Mouse (Mus musculus): ENCODE measurements at regions not wholly inside any gene's neighbourhood (a gene's known extent, or its start where the extent isn't known, plus 50 kb on each side); places are given as distances from the start of the nearest gene placed in this dataset.
"Not testable (repeated sequence)": the region's sequence is repeated elsewhere in the genome, so short reads cannot be mapped to it uniquely, and the experiment has no call there.

DNA sequence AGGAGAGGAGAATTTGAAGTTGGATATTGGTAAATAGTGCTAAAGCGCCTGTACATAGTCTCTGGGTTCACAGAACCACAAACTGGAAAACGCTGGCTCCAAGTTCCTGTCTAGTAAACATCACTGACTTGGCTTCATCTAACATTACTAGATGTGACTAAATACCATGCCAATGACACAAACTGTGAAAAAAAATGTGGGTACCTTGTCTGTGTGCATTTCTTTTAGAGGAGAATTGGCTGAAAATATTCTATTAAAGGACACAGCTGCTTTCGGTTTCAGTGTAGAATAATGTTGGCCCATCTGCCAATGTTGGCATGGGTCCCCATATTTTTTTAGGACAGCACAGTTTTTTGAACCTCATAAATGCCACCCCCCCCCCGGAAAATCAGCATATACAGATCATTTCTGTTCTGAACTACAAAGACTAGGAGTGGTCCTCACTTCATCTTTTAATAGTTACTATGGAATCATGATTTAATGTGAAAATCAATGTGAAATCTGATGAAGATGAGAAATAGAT, 629.9 kb upstream of the Chrm3 start:
- 69% methylated on average over 4 of the region's 4 CpGs for WGBS
- no peaks in the 10 kb centered on the region for H3K36me3 ChIP-seq (ENCODE audit: insufficient read depth, low read length)
- DNase-seq (ENCODE audit: low spot score) (peak; percentile 14), ATAC-seq (no peak)
- no peak for TF ChIP-seq CTCF (IDR thresholded peaks at IDR 0.05; ENCODE audit: low read depth)
- H3K9me3 ChIP-seq (ENCODE audit: low read length) = no peaks in the 10 kb centered on the region
- no peak overlapping the region for H3K4me2 ChIP-seq (ENCODE audit: low read depth, low read length)
- no peaks in the 10 kb centered on the region for H3K4me1 ChIP-seq (ENCODE audit: insufficient read depth, low read length)
- no peak overlapping the region for H3K9ac ChIP-seq (replicated peaks; ENCODE audit: low read length)
- H3K27ac ChIP-seq = no peak overlapping the region
- no peak overlapping the region for H3K4me3 ChIP-seq (ENCODE audit: low read length)
- H3K27me3 ChIP-seq (ENCODE audit: insufficient read depth, low read length) = no peaks in the 10 kb centered on the region

DNA sequence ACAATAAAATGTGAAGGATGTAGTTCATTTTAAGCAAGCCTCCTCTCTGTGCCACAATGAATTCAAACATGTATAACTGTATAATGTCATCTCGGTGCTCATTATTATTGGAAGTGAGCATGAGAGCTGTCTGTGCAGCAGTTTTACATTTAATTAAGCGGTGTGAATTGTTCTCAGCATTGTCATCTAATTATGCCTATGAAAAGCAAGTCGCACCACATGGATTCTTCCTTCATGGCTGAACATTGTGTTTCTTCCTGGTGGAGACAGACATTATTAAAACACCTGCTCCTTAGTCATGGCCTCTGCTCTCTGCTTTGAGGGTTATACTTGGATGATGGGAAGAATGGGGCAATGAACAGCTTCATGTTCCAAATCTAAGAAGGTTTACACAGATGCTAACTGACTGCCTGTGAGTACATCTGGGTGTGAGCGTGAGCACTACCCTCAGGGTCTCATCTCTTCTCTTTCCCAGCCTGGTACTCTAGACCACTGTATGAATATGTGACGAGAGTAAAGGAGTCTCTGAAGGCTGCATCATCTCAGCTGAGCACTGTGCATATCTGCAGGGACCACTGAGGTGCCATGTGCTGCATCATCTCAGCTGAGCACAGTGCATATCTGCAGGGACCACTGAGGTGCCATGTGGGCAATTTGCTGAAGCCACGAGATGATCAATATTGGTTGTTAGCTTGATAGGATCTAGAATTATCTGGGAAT, 628.6 kb upstream of the Chrm3 start:
- 53% methylated on average over 6 of the region's 6 CpGs for WGBS
- Histone ChIP-seq H3K27ac (no peak overlapping the region), H3K4me3 (ENCODE audit: low read length) (no peak overlapping the region), H3K27me3 (ENCODE audit: insufficient read depth, low read length) (no peaks in the 10 kb centered on the region), H3K36me3 (ENCODE audit: insufficient read depth, low read length) (no peaks in the 10 kb centered on the region), H3K4me2 (ENCODE audit: low read depth, low read length) (no peak overlapping the region), H3K9ac (replicated peaks; ENCODE audit: low read length) (no peak overlapping the region), H3K4me1 (ENCODE audit: insufficient read depth, low read length) (no peaks in the 10 kb centered on the region), H3K9me3 (ENCODE audit: low read length) (no peaks in the 10 kb centered on the region)
- DNase-seq (ENCODE audit: low spot score) (peak; percentile 18), ATAC-seq (peak; percentile 38; the same call in 1 of the 2 replicates)
- TF ChIP-seq CTCF (IDR thresholded peaks at IDR 0.05; ENCODE audit: low read depth) = no peak

DNA sequence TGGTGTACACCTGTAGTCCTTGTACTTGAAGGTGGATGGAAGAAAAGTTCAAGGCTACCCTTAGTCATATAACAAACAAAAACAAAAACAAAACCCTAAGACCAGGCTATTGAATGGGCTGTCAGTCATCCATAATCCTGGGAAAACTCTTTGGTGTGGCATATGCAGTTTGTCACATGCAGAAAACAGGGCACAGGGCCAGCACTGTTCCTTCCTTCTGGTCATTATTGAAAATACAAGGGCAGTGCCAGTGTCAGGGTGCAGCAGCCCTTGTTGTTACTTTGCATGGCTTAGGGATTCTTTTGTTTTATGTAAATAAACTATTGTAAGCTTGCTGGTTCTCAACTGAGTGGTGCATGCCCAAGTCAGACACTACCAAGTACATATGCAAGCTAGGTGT, 623.1 kb upstream of the Chrm3 start:
- no peak overlapping the region for H3K4me3 ChIP-seq (ENCODE audit: low read length)
- DNase-seq (ENCODE audit: low spot score) (no peak), ATAC-seq (no peak)
- H3K27ac ChIP-seq = no peak overlapping the region
- H3K27me3 ChIP-seq (ENCODE audit: insufficient read depth, low read length) = no peaks in the 10 kb centered on the region
- no peak for TF ChIP-seq CTCF (IDR thresholded peaks at IDR 0.05; ENCODE audit: low read depth)
- H3K36me3 ChIP-seq (ENCODE audit: insufficient read depth, low read length) = no peaks in the 10 kb centered on the region
- no peak overlapping the region for H3K4me2 ChIP-seq (ENCODE audit: low read depth, low read length)
- H3K9ac ChIP-seq (replicated peaks; ENCODE audit: low read length) = no peak overlapping the region
- no peaks in the 10 kb centered on the region for H3K4me1 ChIP-seq (ENCODE audit: insufficient read depth, low read length)
- no peaks in the 10 kb centered on the region for H3K9me3 ChIP-seq (ENCODE audit: low read length)

DNA sequence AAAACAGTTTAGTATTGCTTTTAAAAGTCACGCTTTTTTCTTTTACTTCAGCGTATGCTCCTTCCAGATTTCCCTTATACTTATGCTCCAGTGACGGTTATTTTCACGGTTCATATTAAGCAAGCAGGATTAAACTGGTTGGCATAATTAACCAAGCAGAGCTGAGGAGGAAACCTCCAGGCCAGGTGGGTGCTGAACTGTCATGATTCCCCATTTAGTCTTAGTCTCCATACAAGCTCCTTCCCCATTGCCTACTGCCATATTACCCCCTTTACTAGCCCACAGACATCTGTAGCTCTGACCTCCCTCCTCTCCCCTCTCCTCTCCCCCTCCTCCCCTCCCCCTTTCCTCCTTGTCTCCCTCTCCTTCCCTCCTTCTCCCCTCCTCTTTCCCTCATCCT, 621.9 kb upstream of the Chrm3 start:
- WGBS = 62% methylated on average over 4 of the region's 4 CpGs
- Histone ChIP-seq H3K4me3 (ENCODE audit: low read length) (no peak overlapping the region), H3K9ac (replicated peaks; ENCODE audit: low read length) (no peak overlapping the region), H3K4me1 (ENCODE audit: insufficient read depth, low read length) (no peaks in the 10 kb centered on the region), H3K4me2 (ENCODE audit: low read depth, low read length) (no peak overlapping the region), H3K27me3 (ENCODE audit: insufficient read depth, low read length) (no peaks in the 10 kb centered on the region), H3K9me3 (ENCODE audit: low read length) (no peaks in the 10 kb centered on the region), H3K36me3 (ENCODE audit: insufficient read depth, low read length) (no peaks in the 10 kb centered on the region), H3K27ac (no peak overlapping the region)
- DNase-seq (ENCODE audit: low spot score) = no peak
- no peak for TF ChIP-seq CTCF (IDR thresholded peaks at IDR 0.05; ENCODE audit: low read depth)
- no peak for ATAC-seq

DNA sequence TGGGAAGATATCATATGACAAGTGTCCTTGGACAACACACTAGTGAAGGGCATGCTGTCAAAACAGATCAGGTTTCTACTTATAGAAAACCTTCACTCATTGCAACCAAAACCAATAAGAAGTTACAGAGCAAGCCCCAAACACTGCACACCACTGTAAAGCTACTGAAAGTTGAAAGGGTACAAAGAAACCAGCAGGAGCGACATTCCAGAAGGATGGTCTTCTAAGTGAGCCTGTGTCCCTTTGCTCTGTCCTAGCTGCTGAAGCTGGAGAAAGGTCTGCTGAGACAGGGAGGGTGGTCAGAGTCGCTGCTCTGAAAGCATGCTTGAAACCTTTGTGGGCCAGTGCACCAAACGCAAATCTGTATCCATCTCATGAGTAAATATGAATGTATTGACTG, 611.3 kb upstream of the Chrm3 start:
- H3K27me3 ChIP-seq (ENCODE audit: insufficient read depth, low read length) = no peaks in the 10 kb centered on the region
- H3K4me3 ChIP-seq (ENCODE audit: low read length) = no peak overlapping the region
- H3K4me1 ChIP-seq (ENCODE audit: insufficient read depth, low read length) = no peaks in the 10 kb centered on the region
- ATAC-seq (no peak), DNase-seq (ENCODE audit: low spot score) (no peak)
- 77% methylated on average over 3 of the region's 3 CpGs for WGBS
- no peak for TF ChIP-seq CTCF (IDR thresholded peaks at IDR 0.05; ENCODE audit: low read depth)
- no peaks in the 10 kb centered on the region for H3K36me3 ChIP-seq (ENCODE audit: insufficient read depth, low read length)
- H3K9ac ChIP-seq (replicated peaks; ENCODE audit: low read length) = no peak overlapping the region
- H3K4me2 ChIP-seq (ENCODE audit: low read depth, low read length) = no peak overlapping the region
- no peaks in the 10 kb centered on the region for H3K9me3 ChIP-seq (ENCODE audit: low read length)
- H3K27ac ChIP-seq = no peak overlapping the region

DNA sequence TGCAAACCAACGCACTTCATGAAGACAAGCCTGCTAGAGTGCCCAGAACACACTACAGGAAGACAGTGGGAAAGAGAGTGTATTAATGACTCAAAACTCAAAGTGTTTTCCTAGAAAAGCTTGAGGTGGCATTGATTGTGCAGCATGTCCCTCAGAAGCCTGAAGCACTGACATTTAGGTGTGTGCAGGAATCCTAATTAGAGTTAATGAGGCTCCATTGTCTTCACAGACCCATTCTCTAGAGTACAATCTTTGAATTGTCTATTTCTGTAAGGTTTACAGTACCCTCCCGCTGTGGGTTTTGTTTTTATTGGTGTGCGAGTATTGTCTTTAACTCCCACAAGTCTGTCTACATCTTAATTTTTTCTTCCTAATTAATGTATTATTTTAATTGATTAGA, 610.1 kb upstream of the Chrm3 start:
- Histone ChIP-seq H3K9ac (replicated peaks; ENCODE audit: low read length) (no peak overlapping the region), H3K4me1 (ENCODE audit: insufficient read depth, low read length) (no peaks in the 10 kb centered on the region), H3K4me2 (ENCODE audit: low read depth, low read length) (no peak overlapping the region), H3K4me3 (ENCODE audit: low read length) (no peak overlapping the region), H3K27ac (no peak overlapping the region), H3K27me3 (ENCODE audit: insufficient read depth, low read length) (no peaks in the 10 kb centered on the region), H3K36me3 (ENCODE audit: insufficient read depth, low read length) (no peaks in the 10 kb centered on the region), H3K9me3 (ENCODE audit: low read length) (no peaks in the 10 kb centered on the region)
- DNase-seq (ENCODE audit: low spot score) (no peak), ATAC-seq (no peak)
- no peak for TF ChIP-seq CTCF (IDR thresholded peaks at IDR 0.05; ENCODE audit: low read depth)
- 81% methylated on average over 3 of the region's 3 CpGs for WGBS

DNA sequence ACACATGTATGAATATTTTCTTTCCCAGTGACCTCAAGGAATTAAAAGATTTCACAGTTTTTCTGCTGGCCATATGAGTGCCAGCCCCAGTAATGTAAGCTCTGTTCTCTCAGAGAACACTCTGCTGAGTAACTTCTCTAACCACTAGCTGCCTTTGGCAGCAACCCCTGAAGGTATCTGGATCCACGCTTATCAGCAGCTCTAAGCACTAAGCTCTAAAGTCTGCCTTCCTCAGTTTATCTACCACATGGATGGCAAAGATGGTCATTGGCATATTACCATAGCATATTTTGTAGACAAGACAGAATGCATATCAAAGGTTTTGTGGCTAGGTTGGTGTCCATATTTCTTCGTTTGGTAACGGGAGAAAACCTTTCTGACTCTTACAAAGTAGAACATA, 592.3 kb upstream of the Chrm3 start:
- WGBS = 95% methylated on average over 3 of the region's 3 CpGs
- Histone ChIP-seq H3K27ac (no peak overlapping the region), H3K4me3 (ENCODE audit: low read length) (no peak overlapping the region), H3K4me1 (ENCODE audit: insufficient read depth, low read length) (no peaks in the 10 kb centered on the region), H3K4me2 (ENCODE audit: low read depth, low read length) (no peak overlapping the region), H3K36me3 (ENCODE audit: insufficient read depth, low read length) (no peaks in the 10 kb centered on the region), H3K9ac (replicated peaks; ENCODE audit: low read length) (no peak overlapping the region), H3K9me3 (ENCODE audit: low read length) (no peaks in the 10 kb centered on the region), H3K27me3 (ENCODE audit: insufficient read depth, low read length) (no peaks in the 10 kb centered on the region)
- DNase-seq (ENCODE audit: low spot score) (no peak), ATAC-seq (no peak)
- no peak for TF ChIP-seq CTCF (IDR thresholded peaks at IDR 0.05; ENCODE audit: low read depth)

DNA sequence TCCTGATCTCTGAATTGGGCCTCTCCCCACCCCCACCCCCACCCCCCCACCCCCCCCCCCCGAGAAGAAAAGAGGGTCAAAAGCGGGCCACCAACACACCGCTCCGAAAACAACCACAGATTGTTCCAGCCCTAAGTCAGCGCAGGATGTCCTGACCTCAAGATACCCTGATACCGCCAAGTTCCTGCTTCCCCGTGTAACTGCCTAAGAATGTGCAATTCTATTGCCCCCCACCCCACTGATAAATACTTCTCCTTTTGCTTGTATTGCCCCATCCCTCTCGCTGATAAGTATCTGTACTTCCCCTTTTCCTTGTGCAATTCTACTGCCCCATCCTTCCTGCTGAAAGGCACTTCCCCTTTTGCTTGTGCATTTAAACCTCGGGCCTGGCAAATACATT, 590.0 kb upstream of the Chrm3 start:
- DNase-seq (ENCODE audit: low spot score); H3K36me3 ChIP-seq (ENCODE audit: insufficient read depth, low read length); H3K9ac ChIP-seq (replicated peaks; ENCODE audit: low read length); ATAC-seq; H3K4me1 ChIP-seq (ENCODE audit: insufficient read depth, low read length); H3K9me3 ChIP-seq (ENCODE audit: low read length); H3K27me3 ChIP-seq (ENCODE audit: insufficient read depth, low read length); H3K27ac ChIP-seq; H3K4me2 ChIP-seq (ENCODE audit: low read depth, low read length); H3K4me3 ChIP-seq (ENCODE audit: low read length): not testable (repeated sequence)
- WGBS = 76% methylated on average over 8 of the region's 9 CpGs

Measured in hindbrain, postnatal 0 days (tissue).